Mouse (Mus musculus) hindbrain, embryonic 16.5 days (tissue): ENCODE results near the gene B3galt1. TPM values are rescaled to one million over a fixed set of nuclear protein-coding genes. Genes with fewer than 3 reads are reported as not detected.

Experiments used
- ATAC-seq: fragments of 200-750 bp; cut with Nextera tagmentation; 2 replicates; pipeline ENCODE4 v1.8.0; 2017; ENCODE audit warnings: moderate TSS enrichment, moderate library complexity
- H3K27ac ChIP-seq: fragments of 300-500 bp; sonication (generic); 2 replicates; pipeline ENCODE4 v1.5.1; 2014; ENCODE audit warnings: low read depth, mild to moderate bottlenecking, control low read depth, low read length, moderate library complexity
- H3K27me3 ChIP-seq: fragments of 300-500 bp; sonication (generic); replicated peaks from 2 replicates; pipeline ENCODE4 v1.6.1; 2014; ENCODE audit warnings: low read length; ENCODE audit not compliant: control insufficient read depth, insufficient read depth
- H3K36me3 ChIP-seq: fragments of 300-500 bp; sonication (generic); 2 replicates; pipeline ENCODE4 v1.6.1; 2014; ENCODE audit warnings: mild to moderate bottlenecking, low read length, moderate library complexity, mixed read lengths; ENCODE audit not compliant: control insufficient read depth, insufficient read depth
- H3K4me1 ChIP-seq: fragments of 300-500 bp; sonication (generic); 2 replicates; pipeline ENCODE4 v1.6.1; 2014; ENCODE audit warnings: low read depth, low read length; ENCODE audit not compliant: control insufficient read depth, insufficient read depth
- H3K4me2 ChIP-seq: fragments of 300-500 bp; sonication (generic); 2 replicates; pipeline ENCODE4 v1.6.1; 2014; ENCODE audit warnings: mild to moderate bottlenecking, low read length, control low read depth, moderate library complexity
- H3K4me3 ChIP-seq: fragments of 300-500 bp; sonication (generic); 2 replicates; pipeline ENCODE4 v1.5.1; 2014; ENCODE audit warnings: mild to moderate bottlenecking, low read length, control low read depth, moderate library complexity
- H3K9ac ChIP-seq: fragments of 300-500 bp; sonication (generic); 2 replicates; pipeline ENCODE4 v1.6.1; 2014; ENCODE audit warnings: low read depth, mild to moderate bottlenecking, control low read depth, low read length, moderate library complexity
- H3K9me3 ChIP-seq: fragments of 300-500 bp; sonication (generic); 2 replicates; pipeline ENCODE4 v1.6.1; 2014; ENCODE audit warnings: mild to moderate bottlenecking, low read length, moderate library complexity; ENCODE audit not compliant: control insufficient read depth
- WGBS: fragments of 180-500 bp; shearing (Covaris S2); extraction: QIAGEN DNeasy Blood & Tissue Kit; methylation state at CpG from one replicate; pipeline ENCODE4 v1.1.7; 2014; 5-methylcytosine and 5-hydroxymethylcytosine counted together
- polyA plus RNA-seq: library from polyadenylated mRNA; unstranded; fragments of >200 nt; fragmentation: Nextera tagmentation; extraction: Ambion mirVana; gene quantifications from 2 replicates; pipeline ENCODE4 v1.2.1, GENCODE M21; 2015

B3galt1 gene
- polyA plus RNA-seq, 1 experiment from 2014 or later, result 56.1 TPM

GRCm38 (mm10) chr2:67799981-67800380 lies 234.3 kb downstream of the B3galt1 start:
- 82% methylated on average over 3 of the region's 3 CpGs for whole genome bisulfite sequencing
- Histone ChIP-seq H3K9ac (no peak overlapping the region), H3K27ac (no peak overlapping the region)

GRCm38 (mm10) chr2:67816149-67816548 lies 250.5 kb downstream of the B3galt1 start:
- Histone ChIP-seq H3K9me3 (no peaks in the 10 kb centered on the region), H3K9ac (no peak overlapping the region), H3K4me1 (no peaks in the 10 kb centered on the region), H3K27me3 (no peaks in the 10 kb centered on the region), H3K27ac (no peak overlapping the region), H3K4me2 (no peak overlapping the region), H3K4me3 (no peak overlapping the region), H3K36me3 (no peaks in the 10 kb centered on the region)
- WGBS, result 51% methylated on average over 2 of the region's 2 CpGs
- ATAC-seq, result no peak

More at GRCm38 (mm10) chr2:67799981-67800380, 234.3 kb downstream of the B3galt1 start:
- H3K36me3 ChIP-seq, result no peaks in the 10 kb centered on the region
- no peak for ATAC-seq
- H3K9me3 ChIP-seq, result no peaks in the 10 kb centered on the region
- no peaks in the 10 kb centered on the region for H3K27me3 ChIP-seq
- no peak overlapping the region for H3K4me2 ChIP-seq
- H3K4me3 ChIP-seq, result no peak overlapping the region
- no peaks in the 10 kb centered on the region for H3K4me1 ChIP-seq

GRCm38 (mm10) chr2:67818014-67818413 lies 252.3 kb downstream of the B3galt1 start:
- H3K4me3 ChIP-seq, result no peak overlapping the region
- WGBS, result 49% methylated on average over 2 of the region's 2 CpGs
- no peaks in the 10 kb centered on the region for H3K27me3 ChIP-seq
- no peak overlapping the region for H3K9ac ChIP-seq
- no peaks in the 10 kb centered on the region for H3K9me3 ChIP-seq
- H3K36me3 ChIP-seq, result no peaks in the 10 kb centered on the region
- H3K4me2 ChIP-seq, result no peak overlapping the region
- ATAC-seq, result 0 out of 2 replicates have a peak, but pooled peaks have one; percentile 54
- H3K27ac ChIP-seq, result no peak overlapping the region
- H3K4me1 ChIP-seq, result no peaks in the 10 kb centered on the region

- no peak overlapping the region for H3K27ac ChIP-seq
- H3K4me3 ChIP-seq, result no peak overlapping the region
Measured at GRCm38 (mm10) chr2:67822360-67822759, 256.7 kb downstream of the B3galt1 start.

GRCm38 (mm10) chr2:67827697-67828096 lies 262.0 kb downstream of the B3galt1 start:
- Histone ChIP-seq H3K4me1 (no peaks in the 10 kb centered on the region), H3K9me3 (no peaks in the 10 kb centered on the region), H3K27me3 (no peaks in the 10 kb centered on the region), H3K36me3 (no peaks in the 10 kb centered on the region), H3K4me3 (no peak overlapping the region), H3K27ac (no peak overlapping the region), H3K9ac (no peak overlapping the region), H3K4me2 (no peak overlapping the region)
- ATAC-seq, result no peak
- WGBS, result 88% methylated on average over 4 of the region's 4 CpGs

More at GRCm38 (mm10) chr2:67822360-67822759, 256.7 kb downstream of the B3galt1 start:
- no peak for ATAC-seq
- 57% methylated on average over 5 of the region's 5 CpGs for WGBS
- Histone ChIP-seq H3K9me3 (no peaks in the 10 kb centered on the region), H3K4me1 (no peaks in the 10 kb centered on the region), H3K36me3 (no peaks in the 10 kb centered on the region), H3K27me3 (no peaks in the 10 kb centered on the region), H3K9ac (no peak overlapping the region), H3K4me2 (no peak overlapping the region)

GRCm38 (mm10) chr2:67829055-67829915 lies 263.6 kb downstream of the B3galt1 start:
- Histone ChIP-seq H3K4me2 (no peak overlapping the region), H3K4me3 (no peak overlapping the region), H3K9ac (no peak overlapping the region), H3K4me1 (no peaks in the 10 kb centered on the region), H3K27me3 (no peaks in the 10 kb centered on the region), H3K9me3 (no peaks in the 10 kb centered on the region), H3K36me3 (no peaks in the 10 kb centered on the region), H3K27ac (no peak overlapping the region)
- no peak for ATAC-seq
- 86% methylated on average over 5 of the region's 5 CpGs for WGBS

- no peaks in the 10 kb centered on the region for H3K9me3 ChIP-seq
- no peak overlapping the region for H3K4me3 ChIP-seq
- H3K27ac ChIP-seq, result no peak overlapping the region
- H3K36me3 ChIP-seq, result no peaks in the 10 kb centered on the region
- no peak overlapping the region for H3K9ac ChIP-seq
- WGBS, result 61% methylated on average over 8 of the region's 8 CpGs
- no peaks in the 10 kb centered on the region for H3K27me3 ChIP-seq
- peak; percentile 42 for ATAC-seq
- no peak overlapping the region for H3K4me2 ChIP-seq
- no peaks in the 10 kb centered on the region for H3K4me1 ChIP-seq
Measured at GRCm38 (mm10) chr2:67847806-67848205, 282.1 kb downstream of the B3galt1 start.

- no peaks in the 10 kb centered on the region for H3K9me3 ChIP-seq
- H3K4me3 ChIP-seq, result no peak overlapping the region
- no peaks in the 10 kb centered on the region for H3K36me3 ChIP-seq
- H3K9ac ChIP-seq, result no peak overlapping the region
- no peak overlapping the region for H3K4me2 ChIP-seq
- 94% methylated on average over 3 of the region's 3 CpGs for WGBS
- ATAC-seq, result no peak
- H3K27ac ChIP-seq, result no peak overlapping the region
- no peaks in the 10 kb centered on the region for H3K4me1 ChIP-seq
- H3K27me3 ChIP-seq, result no peaks in the 10 kb centered on the region
Measured at GRCm38 (mm10) chr2:67850725-67851124, 285.1 kb downstream of the B3galt1 start.

GRCm38 (mm10) chr2:67858340-67858739 lies 292.7 kb downstream of the B3galt1 start:
- no peak overlapping the region for H3K4me2 ChIP-seq
- no peak overlapping the region for H3K9ac ChIP-seq
- no peak overlapping the region for H3K4me3 ChIP-seq
- no peaks in the 10 kb centered on the region for H3K4me1 ChIP-seq
- H3K36me3 ChIP-seq, result no peaks in the 10 kb centered on the region
- no peak overlapping the region for H3K27ac ChIP-seq
- H3K9me3 ChIP-seq, result no peaks in the 10 kb centered on the region
- 72% methylated on average over 2 of the region's 2 CpGs for WGBS
- no peaks in the 10 kb centered on the region for H3K27me3 ChIP-seq
- no peak for ATAC-seq
